Mouse (Mus musculus): ENCODE measurements around the gene Nt5c.
"Not testable (repeated sequence)": the region's sequence is repeated elsewhere in the genome, so short reads cannot be mapped to it uniquely, and the experiment has no call there.

The Nt5c gene

DNA sequence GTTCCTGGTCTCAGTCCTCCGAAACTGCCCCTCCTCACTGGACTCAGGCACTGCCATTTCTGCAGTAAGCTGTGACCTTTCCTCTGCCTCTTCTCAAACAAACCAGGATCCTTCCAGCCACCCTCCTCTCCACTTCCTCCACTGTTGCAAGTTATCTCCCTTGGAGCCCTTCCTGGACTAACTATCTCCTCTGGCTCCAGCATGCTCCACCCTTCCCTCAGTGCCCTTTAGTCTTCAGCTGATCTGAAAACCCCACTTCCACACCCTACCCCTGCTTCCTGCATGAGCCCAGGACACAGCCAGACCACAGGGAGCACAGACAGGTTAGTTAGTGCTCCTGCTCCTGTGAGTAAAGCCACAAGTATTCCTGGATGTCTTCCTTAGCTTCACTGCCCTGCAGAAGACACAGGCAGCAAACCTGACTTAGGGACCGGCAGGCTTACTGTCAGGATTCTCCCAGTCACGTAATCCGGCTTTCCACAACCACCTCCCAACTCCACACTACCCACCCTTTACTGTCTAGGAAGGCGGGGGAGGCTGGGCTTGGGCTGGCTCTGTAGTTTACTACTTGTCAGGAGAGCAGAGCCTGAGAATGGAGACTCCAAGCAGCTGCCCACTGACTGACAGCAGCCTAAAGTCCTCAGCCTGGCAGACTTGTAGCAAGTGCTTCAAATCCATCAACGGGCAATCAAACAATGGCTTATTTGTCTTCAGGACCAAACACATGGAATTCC lies 18.3 kb upstream of the Nt5c start:
- peak; percentile 17 for DNase-seq

DNA sequence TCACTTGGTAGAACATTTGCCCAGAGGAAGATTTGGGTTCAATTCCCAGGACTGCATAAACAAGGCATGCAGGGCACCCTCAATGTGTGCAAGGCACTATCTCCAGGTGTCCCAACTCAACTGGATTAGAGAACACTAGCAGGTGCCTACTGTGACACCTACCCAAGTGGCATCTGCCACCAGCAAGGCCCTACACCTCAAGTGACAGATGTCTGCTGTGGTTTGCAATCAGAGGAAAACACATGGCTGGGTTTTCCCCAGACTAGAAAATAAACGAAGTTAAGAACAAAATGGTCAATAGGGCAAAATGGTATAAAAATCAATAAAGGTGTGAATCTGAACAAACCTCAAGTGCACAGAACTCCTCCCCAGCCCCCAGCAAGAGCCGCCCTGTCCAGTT lies 16.4 kb upstream of the Nt5c start:
- no peak for DNase-seq

DNA sequence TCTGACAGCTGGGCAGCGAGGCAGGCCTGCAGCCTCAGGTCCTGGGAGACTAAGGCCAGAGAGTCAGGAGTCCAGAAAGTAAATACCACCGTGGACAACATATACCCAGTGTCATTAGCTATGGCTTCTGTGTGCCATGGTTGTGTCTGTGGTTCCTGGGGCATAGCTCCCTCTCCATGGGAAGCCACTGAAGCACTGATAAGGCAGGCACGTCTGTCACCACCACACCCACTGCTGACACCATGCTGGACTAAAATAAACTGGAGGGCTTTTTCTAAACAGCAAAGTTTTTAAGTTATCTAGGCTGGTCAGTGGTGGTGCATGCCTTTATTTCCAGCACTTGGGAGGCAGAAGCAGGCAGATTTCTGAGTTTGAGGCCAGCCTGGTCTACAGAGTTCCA lies 14.9 kb upstream of the Nt5c start:
- DNase-seq: no peak

DNA sequence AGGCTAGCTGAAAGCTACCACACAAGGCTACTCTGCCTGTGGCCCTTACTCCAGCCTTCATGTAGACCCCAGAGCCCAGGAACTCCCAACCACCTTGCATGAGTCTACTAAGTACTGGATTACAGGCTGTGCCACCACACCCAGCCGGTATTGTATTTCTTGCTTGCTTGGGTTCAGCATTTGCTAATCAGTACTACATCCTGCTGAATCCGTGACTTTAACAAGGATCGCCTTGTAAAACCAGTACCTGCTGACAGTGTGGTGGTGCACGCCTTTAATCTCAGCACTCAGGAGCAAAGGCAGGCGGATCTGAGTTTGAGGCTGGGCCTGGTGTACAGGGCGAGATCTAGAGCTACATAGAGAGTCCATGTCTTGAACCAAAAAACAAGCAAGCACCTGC lies 11.0 kb upstream of the Nt5c start:
- DNase-seq: no peak

DNA sequence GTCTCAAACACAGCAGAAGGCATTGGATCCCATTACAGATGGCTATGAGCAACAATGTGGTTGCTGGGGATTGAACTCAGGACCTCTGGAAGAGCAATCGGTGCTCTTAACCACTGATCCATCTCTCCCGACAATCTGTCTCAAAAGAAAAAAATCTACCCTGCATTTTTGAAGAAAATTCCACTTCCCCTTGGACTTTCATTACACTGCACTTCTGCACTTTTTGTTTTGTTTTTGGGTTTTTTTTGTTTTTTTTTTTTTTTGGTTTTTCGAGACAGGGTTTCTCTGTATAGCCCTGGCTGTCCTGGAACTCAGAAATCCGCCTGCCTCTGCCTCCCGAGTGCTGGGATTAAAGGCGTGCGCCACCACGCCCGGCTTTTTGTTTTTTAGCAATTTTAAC lies 4.9 kb upstream of the Nt5c start:
- not testable (repeated sequence) for DNase-seq

DNA sequence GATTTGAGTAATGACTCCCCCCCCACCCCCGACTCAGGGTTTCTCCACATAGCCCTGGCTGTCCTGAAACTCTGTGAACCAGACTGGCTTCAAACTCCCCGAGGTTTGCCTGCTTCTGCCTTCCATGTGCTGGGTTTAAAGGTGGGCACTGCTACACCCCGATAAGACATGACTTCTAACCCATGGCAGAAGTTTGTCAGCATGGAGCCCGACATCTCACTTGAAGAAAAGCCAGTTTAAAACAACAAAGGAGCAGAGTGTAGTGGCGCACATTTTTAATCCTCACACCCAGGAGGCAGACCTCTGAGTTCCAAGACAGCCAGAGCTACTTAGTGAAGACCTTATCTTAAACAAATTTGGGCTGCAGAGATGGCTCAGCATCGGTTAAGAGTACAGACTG lies 725 bp upstream of the Nt5c start:
- no peak for DNase-seq

DNA sequence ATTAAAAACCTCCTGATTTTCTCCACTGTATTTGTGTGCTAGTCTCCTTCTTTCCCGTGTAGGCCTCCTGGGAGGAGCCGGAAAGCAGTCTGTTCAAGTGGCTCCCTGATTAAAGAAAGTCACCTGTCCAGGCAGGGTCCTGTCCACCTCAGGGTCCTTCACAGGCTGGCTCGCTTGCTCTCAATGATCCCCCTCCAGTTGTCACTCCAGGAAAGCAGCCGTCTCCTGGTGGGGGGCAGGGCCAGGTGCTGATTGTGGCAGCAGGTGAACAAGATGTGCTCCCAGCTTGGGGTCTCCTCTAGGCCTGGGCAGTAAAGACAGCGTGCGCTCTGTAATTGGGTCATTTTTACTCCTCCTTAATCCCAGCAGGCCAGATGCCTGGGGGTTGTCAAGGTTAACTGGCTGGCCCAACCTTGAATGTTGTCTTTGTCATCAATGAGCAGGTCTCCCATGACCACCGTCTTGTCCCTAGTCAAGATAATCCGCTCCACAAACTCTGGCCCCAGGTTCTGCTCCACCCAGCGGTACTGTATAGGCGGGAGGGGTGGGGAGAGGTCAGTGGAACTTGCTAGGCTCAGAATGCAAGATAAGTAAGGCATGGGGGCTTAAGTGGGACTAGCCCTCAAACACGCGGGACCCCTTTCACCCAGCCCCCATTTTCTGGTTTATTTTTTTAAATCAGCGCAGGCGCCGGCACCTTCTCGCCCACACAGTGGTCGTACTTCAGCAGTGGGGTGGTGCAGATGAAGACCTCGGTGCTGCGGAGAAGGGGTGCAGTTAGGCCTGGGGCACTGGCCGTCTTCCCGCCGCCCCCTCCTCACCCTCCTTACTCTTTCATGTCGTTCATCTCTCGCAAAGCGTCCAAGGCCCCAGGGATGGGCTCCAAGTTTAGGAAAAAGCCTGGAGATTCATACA lies 964 bp downstream of the Nt5c start:
- DNase-seq: no peak

DNA sequence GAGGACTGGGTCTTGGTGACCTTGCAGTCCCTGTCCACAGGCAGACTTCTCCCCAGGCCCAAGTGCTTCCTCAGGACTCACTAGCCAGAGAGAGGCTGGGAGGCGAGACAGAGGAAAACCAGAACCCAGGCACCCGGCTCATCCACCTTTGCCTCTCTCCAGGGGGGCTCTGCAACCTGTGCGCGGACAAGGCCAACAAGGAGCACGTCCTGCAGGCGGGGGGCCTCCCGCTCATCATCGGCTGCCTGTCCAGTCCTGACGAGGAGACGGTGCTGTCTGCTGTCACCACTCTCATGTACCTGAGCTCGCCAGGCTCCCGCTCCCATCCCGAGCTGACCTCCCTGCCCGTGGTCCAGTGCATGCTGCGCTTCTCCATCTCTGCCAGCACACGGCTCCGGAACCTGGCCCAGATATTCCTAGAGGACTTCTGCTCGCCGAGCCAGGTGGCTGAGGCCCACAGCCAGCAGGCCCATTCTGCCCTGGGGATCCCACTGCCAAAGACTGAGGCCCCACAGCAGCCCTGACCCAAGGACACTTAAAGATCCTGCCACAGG lies 3.0 kb downstream of the Nt5c start:
- DNase-seq: no peak

DNA sequence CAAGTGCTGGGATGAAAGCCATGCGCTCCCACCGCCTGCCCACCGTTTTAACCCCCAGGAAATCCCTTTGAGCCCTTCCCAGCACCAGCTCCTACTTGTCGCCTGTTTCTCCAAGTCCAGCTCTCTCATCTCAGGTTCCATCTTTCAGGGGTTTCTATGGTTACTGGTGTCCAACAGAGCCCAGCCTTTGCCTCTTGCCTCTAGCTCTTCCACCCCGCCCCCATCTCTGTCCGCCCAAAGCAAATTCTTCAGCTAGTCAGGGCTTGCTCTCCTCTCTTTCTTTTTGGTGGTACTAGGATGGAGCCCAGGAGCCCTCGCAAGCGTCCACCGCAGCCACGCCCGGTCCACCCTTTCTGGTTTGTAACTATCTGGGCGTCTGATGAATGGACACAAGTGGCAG lies 6.5 kb downstream of the Nt5c start:
- no peak for DNase-seq

DNA sequence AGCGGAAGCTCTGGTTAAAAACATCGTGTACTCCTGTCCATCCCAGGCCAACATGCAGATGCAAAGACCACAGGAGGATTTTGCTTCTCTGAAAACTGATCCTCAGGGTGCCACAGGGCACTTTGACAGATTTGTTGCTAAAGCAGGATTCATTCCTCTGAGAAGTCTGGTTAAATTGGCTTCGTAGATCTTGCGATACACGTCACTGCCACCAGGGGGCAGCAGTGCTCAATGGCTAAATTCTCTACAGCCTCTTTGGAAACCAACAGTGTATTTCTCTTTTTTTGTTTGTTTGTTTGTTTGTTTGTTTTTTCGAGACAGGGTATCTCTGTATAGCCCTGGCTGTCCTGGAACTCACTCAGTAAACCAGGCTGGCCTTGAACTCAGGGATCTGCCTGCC lies 7.9 kb downstream of the Nt5c start:
- DNase-seq: peak; percentile 70

DNA sequence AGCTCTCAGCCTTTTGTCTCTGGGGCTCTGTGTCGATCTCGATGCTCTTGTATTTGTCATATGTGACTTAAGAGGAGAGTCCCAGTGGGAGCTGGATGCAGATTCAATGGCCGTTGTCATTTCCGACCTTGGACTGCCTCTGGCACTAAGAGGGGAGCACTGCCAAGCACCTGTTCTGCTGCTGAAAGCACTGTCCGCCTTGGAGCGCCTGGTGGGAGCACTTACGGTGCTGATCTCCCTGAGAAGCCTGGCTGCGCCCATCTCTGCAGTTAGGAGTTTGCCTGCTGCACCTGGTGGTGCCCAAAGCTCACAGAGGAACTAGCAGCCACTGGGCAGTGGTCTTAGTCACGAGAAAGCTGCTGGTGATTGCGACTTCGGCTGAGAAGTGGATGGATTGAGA lies 8.4 kb downstream of the Nt5c start:
- no peak for DNase-seq

DNA sequence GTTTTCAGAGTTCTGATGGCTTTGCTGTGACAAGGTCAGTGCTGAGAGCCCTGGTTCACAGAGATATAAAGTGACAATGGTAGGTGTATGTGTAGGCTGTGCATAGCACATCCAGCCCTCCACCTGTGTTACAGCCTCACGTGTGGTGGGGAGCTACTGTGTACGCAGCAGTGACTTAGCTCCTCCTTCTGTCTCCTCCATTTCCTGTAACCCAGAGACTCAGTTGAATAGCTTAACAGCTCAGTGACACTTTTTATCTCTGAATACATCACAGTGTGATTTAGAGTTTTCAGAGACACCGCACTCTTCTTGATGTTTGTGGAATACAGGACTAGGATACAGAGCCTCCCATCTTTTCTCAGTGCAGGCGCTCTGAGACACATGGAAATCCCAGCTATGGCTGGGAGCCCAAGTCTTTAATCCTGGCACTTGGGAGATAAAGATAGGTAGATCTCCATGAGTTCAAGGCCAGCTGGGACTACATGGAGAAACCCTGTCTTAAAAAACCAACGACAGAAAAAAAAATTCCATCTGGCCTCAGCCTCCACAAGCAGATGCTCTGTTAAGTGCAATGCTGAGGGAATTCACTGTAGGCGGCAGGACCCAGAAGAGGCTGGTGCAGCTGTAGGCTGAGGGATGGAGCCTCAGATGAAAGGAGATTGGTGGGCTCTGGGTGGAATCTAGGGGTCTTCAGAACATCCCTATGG lies 10.0 kb downstream of the Nt5c start:
- peak; percentile 71 for DNase-seq

DNA sequence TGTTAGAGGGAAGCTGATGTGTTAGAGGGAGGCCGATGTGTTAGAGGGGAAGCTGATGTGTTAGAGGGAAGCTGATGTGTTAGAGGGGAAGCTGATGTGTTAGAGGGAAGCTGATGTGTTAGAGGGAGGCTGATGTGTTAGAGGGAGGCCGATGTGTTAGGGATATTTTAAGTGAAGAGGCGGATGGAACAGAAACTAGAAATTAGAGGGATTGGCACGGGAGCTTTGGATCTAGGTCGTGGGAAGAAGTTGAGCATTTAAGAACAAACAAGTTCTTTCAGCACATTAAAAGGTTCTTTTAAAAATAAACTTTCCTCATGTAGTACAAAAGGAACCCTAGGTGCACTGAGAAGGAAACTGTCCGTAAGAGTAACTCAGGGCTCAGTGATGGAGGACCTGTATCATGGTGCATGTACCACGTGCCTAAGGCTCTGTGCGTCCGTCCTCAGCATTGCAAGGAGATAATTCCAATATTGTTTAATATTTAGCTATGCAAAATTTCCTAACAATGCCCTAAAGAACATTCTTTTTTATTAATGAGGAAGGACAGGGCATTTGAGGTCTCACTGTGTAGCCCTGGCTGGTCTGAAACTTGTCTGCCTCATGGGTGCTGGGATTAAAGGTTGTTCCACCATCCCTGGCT lies 13.2 kb downstream of the Nt5c start:
- no peak for DNase-seq

DNA sequence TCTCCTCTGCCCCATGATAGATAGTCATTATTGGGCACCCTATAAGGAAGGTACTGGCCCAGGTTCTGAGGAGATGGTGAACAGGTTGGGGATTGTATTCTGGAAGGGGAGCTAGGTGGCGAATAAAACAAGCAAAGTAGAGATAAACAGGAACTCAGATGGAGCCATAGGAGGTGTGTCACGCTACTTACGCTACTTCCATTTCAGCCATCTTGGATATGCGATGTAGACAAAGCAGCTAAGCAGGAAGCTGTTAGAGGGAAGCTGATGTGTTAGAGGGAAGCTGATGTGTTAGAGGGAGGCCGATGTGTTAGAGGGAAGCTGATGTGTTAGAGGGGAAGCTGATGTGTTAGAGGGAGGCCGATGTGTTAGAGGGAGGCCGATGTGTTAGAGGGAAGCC lies 14.3 kb downstream of the Nt5c start:
- DNase-seq: not testable (repeated sequence)

DNA sequence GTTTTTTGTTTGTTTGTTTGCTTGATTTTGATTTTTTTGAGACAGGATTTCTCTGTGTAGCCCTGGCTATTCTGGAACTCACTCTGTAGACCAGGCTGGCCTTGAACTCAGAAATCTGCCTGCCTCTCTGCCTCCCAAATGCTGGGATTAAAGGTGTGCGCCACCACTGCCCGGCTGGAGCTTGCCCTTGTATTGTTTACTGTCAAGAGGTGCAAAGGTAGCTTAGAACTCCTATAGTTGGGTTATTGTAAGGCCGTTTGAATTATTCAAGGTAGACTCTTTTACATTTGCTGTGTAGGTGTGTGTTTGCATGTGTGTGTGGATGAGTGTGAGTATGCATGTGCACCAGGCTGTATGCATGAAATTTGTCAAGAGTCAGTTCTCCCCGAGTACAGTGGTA lies 15.0 kb downstream of the Nt5c start:
- not testable (repeated sequence) for DNase-seq

DNA sequence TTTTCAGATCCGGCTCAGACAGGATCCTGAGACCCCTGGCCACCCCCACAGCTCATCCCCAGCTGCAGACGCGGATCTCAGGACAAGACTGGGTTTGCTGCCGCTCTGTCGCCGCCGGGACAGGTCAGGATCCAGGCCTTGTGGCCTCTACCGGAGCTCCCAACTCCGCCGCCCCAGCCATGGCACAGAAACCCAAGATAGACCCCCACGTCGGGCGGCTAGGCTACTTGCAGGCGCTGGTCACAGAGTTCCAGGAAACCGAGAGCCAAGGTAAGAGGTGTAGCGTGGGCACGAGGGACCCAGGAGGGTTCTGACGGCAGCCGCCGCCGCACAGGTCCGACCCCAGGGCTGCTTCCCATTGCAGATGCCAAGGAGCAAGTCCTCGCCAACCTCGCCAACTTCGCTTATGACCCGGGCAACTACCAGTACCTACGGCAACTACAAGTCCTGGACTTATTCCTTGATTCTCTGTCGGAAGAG lies 15.9 kb downstream of the Nt5c start:
- no peak for DNase-seq

DNA sequence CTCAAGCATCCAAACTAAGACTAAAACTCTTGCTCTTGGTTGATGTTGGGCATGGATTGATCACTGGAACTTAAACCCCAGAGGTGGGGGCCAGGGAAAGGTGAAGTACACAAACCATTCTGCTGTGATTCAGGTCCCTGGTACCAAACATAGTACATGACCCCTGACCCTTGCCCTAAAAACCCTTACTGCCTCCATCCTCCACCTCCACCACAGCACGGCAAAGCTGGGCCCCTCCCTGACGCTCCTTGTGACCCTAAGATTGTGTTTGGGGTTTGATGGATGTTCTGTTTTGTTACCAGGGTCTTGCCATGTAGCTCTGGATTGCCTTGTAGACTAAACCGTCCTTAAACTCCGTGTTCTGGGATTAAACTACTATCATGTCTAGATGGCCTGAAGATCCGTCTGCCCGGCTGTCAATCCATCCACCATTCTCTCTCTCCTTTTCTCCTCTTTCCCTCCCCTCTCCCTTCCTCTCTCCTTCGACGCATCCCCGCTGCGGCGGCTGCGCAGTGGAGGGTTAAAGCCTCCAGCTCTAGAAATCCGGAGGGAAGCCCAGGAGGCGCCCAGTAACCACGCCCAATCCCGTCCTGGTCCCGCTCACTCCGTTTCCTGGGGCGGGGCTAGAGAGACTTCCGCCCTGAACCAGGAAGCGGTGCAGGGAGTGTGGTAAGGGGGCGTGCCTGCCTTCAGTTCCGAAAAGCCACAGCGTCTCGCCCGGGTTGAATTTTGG lies 16.5 kb downstream of the Nt5c start, which contains the start of gene Armc7:
Gene Armc7, plus strand, starts transcription at position 643 of the 733 bp plus-strand sequence.
- DNase-seq: peak; percentile 94

DNA sequence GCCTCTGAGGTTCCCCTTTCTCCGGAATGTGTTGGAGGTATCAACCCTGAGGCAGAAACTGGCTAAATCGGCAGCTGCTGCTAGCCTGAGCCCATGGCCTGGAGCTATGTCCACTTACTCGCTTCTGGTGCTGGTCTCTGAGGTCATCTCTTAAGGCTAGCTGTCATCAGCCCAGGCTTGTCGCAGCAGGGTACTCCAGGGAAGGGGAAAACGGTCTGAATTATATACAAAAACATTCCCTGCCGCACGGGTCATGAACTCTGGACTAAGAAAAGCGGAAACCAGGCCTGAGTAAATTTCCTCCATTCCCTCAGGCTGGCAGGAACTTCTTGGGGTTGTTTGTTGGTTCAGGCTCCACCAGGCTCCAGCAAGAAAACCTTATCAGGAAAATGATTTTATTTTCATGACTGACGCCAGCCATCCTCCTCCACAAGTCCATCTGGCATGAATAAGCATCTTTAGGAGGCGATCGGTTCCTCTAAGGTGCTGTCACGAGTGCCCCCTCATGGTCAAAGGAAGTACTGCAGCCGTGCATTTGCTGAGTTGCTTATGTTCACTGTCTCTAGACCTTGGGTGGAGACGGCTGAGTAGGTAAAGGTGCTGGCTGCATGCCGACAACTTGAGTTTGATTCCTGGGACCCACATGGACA lies 17.9 kb downstream of the Nt5c start:
- peak; percentile 92 for DNase-seq

DNA sequence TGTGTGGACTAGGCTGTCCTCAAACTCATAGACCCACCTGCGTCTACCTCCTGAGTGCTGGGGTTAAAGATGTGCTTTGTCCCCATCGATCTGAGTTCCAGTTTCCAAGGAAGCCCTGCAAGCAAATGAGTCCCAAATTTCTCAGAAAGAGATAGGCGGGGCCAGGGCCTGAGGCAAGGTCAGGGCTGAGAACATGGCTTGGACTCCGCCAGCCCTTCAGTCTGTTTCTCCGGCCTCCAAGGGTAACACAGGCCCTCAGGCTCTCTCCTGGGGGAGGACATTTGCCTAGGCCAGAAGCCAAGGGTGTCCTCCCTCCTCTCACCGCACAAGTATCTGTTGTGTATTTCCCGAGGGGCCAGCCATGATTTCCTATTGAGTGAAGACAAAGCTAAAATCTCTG lies 19.5 kb downstream of the Nt5c start:
- no peak for DNase-seq

DNA sequence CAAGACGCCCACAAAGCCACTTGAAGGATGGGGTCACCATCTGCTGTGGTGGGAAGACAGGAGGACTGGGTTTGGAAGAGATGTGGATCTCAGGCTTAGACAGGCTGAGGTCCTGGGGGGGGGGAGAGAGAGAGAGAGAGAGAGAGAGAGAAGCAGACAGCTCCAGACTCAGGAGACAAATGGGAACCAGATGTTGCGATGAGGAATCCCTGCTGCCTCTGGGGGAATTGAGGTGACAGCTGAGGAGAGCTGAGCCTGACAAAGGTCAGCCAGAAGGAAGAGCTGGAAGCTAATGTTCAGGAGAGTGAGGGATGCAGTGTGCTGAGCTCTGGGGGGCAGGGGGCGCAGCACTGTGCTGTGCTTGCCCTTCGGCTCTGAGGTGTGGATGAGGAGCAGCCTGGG lies 24.4 kb downstream of the Nt5c start:
- no peak for DNase-seq

DNA sequence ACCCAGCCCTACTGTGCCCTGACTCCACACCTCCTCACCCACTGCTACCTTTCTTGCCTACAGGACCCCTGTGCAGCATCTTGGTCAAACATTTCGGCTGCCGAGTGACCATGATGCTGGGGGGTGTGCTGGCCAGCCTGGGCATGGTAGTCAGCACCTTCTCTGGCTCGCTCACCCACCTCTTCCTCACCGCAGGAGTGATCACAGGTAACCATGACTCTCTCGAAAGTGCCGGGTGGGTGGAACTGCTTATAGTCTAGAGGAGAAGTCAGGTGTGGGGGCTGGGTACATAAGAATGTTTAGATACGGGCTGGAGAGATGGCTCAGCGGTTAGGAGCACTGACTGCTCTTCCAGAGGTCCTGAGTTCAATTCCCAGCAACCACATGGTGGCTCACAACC lies 26.8 kb downstream of the Nt5c start:
- no peak for DNase-seq

Measured in right cerebral cortex, postnatal 25 days (tissue).